Mouse (Mus musculus): ENCODE results near the gene Ggact.

Ggact gene

GRCm38 (mm10) chr14:122913657-122914056 lies at the start of gene Ggact:
Gene Ggact (minus strand): TSS chr14:122913757.
- no peak for DNase-seq (ENCODE audit: low read depth, low spot score)

DNA sequence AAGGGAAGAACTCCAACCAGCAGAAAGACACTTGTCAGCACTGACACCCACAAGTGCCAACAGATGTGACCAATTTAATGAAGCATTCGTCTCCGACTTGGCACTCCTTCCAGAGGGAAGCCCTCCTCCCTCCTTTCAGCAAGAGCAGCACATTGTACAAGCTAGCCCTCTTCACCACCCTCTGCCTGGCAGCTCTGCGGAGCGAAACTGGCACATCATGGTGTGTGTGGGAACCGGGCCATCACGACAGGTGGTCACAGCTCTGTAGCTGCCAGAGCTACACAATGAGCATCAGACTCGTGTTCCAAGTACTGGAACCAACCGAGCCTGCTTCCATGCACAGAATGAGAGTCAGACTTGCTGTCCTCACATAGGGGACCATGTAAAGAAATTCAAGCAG lies 44.4 kb upstream of the Ggact start:
- peak; percentile 15 for DNase-seq (ENCODE audit: low read depth, low spot score)

DNA sequence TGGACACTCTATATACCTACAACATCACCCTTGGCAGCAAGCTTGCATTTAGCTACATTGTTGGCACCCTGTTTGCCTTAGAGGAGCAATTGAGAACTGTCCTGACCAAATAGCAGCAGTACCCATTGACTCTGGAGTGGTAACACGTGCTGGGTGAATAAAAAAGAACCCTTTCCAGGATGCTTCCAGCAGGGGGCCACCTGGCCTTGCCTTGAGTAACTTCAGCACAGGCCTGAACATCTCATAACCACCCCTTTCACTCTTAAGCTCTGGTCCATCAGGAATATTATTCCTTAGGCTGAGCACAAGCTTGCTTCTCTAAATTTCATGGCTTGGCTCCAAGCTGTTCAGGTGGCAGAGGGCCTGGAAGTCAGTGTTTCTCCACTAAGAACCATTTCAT lies 39.8 kb upstream of the Ggact start:
- peak; percentile 18 for DNase-seq (ENCODE audit: low read depth, low spot score)

DNA sequence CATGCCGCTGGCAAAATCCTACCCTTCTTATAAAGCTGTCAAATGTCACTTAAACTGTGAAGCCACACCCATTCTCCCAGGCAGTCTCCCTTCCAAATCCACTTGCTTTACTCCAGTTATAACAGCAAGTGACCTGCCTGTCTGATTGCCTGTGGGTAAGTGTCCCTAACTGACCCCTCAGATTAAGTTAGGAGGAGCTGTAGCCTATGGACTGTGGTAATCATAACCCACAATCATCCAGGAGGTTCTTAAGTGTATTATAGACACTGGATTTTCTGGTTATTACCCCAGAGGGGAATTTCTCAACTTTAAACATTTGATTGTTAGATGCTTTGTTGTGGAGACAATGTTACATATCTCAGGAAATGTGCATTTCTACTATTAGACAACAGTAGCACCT lies 39.0 kb upstream of the Ggact start:
- DNase-seq (ENCODE audit: low read depth, low spot score): no peak

DNA sequence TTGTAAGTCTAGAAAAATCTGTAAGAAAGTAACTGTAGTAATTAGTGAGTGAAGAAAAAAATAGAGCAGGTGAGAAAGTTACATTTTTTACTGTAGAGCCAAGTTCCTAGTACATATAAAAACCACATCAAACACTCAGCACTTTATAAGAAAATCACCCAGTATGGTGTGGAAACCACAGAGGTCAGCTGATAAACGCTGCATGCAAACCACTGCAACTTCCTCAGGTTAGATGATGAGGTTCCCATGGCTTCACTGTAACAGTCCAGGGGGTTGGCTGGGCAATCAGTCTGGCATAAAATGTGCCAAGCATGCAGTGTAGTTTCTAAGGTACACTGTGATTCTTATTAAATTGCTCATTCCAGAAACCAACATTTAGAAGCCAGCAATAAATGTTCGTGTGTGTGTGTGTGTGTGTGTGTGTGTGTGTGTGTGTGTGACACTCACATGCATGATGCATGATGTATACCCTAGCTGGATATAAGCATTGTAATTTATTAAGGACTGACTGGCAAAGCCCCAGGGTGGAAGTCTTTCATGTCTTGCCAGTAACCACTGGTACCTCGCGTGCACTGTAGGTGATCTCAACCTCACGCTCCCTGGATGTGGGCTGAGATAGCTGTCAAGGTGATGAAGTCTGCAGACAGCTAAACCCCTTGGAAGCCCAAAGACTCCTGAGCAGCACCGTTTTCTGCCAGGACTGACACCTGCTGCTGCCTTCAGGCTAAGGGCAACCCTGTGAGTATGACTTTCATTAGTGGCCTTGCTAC lies 38.3 kb upstream of the Ggact start:
- no peak for DNase-seq (ENCODE audit: low read depth, low spot score)

GRCm38 (mm10) chr14:122950915-122951314 lies 37.4 kb upstream of the Ggact start:
- no peak for DNase-seq (ENCODE audit: low read depth, low spot score)

DNA sequence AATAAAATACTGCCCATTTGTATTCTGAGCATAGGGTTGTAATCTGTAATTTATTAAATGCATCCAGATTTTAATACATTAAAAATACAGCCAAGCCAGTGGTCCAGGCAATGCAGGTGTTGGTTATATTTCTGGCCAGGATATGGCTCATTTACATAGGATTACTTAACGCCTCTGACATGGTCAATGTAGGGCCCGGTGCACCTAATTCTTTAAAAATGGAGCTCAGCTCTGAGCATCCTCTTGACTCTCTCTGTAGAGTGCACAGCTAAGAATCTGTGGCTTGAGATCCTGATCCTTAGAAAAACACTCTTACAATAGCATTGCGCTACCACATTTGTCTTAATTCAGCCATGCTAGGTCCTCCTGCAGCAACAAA lies 29.9 kb upstream of the Ggact start:
- no peak for DNase-seq (ENCODE audit: low read depth, low spot score)

DNA sequence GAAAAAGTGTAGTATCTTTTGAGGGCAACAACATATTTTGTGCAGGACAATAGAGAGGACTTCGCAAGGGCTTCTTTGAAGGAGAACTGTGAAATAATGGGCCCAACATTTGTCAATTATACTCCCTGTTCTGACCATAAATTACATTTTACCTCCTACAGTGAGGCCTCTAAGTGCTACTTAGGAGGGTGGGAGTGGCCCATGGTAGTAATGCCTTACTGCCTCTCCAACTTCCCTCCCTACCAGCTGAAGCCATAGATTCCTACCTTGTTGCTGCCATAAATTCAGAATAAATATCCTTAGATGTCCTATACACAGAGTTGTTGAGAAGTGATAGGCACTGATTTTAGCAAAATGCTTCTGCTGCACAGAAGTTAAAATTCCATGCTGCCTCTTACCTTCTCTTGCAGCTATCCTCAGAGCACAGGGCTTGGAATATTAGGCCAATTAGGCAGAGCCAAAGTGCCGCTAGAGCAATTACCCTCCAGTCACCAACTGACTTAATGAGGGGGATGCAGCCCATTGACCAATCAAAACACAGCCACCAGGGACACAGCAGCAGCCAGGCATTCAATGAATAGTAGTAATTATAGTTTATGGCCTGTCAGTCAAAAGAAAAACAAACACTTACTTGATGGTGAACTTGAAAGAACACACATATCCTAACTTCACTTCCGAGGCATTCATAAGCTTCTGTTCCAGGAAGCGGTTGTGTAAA lies 29.4 kb upstream of the Ggact start:
- DNase-seq (ENCODE audit: low read depth, low spot score): no peak

- DNase-seq (ENCODE audit: low read depth, low spot score): no peak
Measured at GRCm38 (mm10) chr14:122936460-122936859, 22.9 kb upstream of the Ggact start.

DNA sequence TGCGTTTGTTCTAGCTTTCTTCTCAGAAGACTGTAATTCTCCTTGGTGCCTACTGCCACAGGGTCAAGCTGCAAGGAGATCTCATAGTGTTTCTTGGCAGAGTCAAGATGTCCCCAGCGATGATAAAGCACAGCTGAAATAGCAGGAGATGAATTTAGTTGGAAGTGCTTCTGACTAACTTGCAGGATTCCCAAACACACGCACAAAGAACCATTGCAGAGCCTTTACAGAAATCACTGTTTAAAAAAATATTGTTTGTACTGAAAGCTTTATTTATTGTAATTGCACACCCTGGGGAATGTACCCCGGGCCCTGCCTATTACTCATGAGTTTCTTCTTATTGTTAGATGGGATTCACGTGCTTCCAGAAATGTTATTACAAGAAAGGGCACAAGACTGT lies 6.5 kb upstream of the Ggact start:
- DNase-seq (ENCODE audit: low read depth, low spot score): no peak

DNA sequence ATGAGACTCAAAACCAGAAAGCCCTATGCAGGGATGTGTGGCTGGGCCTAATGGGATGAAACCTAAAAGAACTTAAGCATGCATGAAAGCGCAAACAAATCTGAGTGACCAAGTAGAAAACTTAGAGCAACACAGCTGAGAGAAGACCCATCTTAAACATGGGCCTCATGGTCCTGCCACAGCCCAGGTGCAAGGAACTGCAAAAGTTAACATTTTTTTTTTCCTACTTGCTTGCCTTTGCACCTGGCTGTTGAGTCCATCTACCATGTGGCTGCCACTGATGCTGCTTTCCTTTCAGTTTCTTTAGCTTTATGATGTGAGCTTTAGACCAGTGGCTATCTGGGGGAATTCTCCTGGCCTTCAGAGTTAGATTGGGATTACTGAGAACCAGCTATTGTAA lies 4.1 kb upstream of the Ggact start:
- DNase-seq (ENCODE audit: low read depth, low spot score): no peak

- peak; percentile 45 for DNase-seq (ENCODE audit: low read depth, low spot score)
Measured at GRCm38 (mm10) chr14:122912812-122913498, 602 bp downstream of the Ggact start.

DNA sequence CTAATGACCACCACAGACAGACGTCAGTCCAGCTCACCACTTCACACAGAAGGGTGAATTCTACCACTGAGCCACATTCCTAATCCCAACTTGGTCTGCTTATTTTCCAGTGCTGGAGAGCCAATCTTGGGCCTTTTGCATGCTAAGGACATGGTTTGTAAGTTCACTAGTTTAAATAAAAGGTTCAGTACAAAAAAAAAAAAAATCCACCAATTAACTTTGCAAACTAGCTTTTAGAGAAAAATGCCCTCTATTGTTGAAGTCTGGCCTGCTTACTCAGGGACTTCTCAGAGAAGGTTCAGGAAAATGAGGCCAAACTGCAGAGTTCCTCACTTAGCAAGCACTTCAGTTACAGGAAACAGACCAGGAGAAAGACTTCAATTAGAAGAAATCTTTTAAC lies 1.4 kb downstream of the Ggact start:
- no peak for DNase-seq (ENCODE audit: low read depth, low spot score)

DNA sequence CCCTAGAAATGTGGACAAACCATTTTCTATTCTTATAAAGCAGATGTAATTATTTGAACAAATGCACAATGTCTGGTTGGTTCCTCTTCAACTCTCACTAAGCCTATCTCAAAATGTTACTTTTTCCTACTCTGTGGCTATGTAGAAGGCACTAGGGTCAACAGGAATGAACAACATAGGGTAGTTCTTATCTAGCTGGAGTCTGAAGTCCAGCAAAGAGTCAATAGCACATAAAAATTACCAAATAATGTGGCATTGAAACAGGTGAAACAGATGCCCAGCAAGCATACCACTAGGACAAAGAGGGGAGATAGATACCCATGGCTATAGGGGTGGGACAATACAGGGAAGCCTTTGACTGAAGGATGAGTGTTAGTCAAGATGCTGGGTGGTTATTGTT lies 2.3 kb downstream of the Ggact start:
- DNase-seq (ENCODE audit: low read depth, low spot score): no peak

GRCm38 (mm10) chr14:122909368-122910091 lies 4.0 kb downstream of the Ggact start:
- DNase-seq (ENCODE audit: low read depth, low spot score): no peak

DNA sequence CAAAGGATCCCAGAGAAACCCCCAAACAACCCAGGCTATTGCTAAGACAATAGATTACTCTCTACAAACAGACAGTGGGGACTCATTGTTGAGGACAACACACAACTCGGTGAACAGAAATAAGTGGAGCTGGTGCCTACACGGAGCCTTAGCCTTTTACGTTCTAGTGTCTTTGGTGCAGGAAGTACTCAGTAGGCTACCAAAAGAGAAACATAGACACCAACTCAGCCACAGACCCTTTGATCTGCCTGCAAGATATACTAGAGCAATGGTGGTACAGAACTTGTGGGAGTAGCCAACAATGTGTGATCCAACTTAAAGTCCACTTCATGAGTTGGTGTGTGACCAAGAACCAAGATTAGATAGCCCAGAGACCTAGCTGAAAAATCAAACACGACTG lies 5.5 kb downstream of the Ggact start:
- no peak for DNase-seq (ENCODE audit: low read depth, low spot score)

DNA sequence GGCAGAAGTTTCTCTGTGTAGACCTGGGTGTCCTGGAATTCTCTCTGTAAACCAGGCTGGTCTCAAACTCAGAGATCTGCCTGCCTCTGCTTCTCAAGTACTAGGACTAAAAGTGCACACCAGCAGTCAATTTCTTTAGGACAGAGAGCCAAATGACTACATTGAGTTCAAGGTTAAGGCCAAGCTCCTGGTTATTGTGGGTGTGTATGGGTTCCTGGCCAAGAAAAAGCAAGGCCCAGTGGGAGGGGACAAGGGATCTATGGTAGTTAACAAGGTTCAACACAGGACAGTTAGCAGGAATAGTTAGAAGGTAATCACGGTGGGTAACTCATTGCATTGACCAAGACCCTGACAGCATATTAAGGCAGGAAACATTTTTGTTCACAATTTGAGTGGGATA lies 8.6 kb downstream of the Ggact start:
- DNase-seq (ENCODE audit: low read depth, low spot score): no peak

- no peak for DNase-seq (ENCODE audit: low read depth, low spot score)
Measured at GRCm38 (mm10) chr14:122903923-122904351, 9.6 kb downstream of the Ggact start.

DNA sequence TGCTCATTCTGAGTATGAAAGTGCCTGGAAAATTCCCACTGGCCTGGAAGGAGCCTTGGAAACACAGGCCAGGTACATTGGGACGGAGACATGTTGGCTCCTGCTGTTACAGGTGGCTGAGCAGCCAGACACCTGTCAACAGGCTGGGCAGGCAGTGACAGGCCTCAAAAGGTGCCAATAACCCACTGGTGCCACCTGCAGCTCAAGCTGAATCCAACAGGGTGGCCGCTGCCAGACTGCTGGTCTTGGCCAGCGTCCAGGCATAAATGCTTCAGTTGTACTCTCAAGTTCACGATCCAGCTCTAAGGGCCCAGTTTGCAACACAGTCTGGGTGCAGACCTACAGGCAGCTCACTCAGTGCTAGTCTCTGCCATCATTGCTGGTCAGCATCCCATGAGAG lies 10.7 kb downstream of the Ggact start:
- DNase-seq (ENCODE audit: low read depth, low spot score): no peak

DNA sequence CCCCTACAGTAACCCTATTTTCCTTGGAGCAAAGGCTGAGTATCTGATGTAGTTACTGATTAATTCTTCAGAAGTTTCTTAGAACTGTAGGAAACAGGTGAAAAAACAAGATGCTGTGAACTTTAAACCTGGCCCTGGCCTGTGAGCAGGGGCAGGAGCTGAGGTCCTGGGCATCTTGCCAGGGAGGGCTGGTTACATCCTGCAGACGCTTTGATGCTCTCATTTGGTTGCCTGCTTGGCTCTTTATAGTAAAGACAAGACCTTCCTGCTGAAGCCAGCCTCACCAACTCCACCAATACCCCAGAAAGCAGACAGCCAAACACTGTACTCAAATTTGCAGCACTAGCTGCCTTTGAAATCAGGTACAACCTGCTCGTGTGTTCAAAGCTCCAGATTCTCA lies 11.4 kb downstream of the Ggact start:
- no peak for DNase-seq (ENCODE audit: low read depth, low spot score)

DNA sequence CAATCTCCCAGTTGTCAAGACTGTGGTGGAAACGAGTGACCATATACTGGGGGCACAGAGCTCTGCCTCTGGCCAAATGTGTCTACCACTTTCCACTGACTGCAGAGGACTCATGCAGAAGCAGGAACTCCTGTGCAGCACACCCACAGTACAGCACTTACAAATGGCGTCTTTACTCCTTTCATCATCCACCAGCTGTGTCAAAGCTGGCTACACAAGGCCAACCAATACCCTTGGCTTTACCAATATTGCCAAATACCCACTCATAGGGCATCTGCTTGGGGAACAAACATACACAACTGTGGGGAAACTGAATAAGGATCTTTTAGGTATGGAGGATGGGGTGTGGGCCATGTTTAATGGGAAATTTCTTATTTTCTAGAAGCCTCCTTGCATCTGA lies 11.8 kb downstream of the Ggact start:
- no peak for DNase-seq (ENCODE audit: low read depth, low spot score)

- no peak for DNase-seq (ENCODE audit: low read depth, low spot score)
Measured at GRCm38 (mm10) chr14:122901177-122901576, 12.4 kb downstream of the Ggact start.

Data from retina, adult 2 months (tissue).